Mouse (Mus musculus) hindbrain, embryonic 10.5 days (tissue): ENCODE data around the gene Arf3. TPM values are rescaled to one million over a fixed set of nuclear protein-coding genes. Genes with fewer than 3 reads are reported as not detected.
A peak's percentile ranks its signal among the peaks of the same experiment; 100 is the strongest.
"Not testable (repeated sequence)": the region's sequence is repeated elsewhere in the genome, so short reads cannot be mapped to it uniquely, and the experiment has no call there.

Experiments
- DNase-seq: peaks from one replicate; pipeline ENCODE4 v3.0.0-alpha.2; 2017; ENCODE audit warnings: low spot score
- H3K27ac ChIP-seq: fragments of 300-500 bp; sonication (generic); 2 replicates; pipeline ENCODE4 v1.5.1; 2016; ENCODE audit warnings: mild to moderate bottlenecking, moderate library complexity
- H3K27me3 ChIP-seq: fragments of 300-500 bp; sonication (generic); 2 replicates; pipeline ENCODE4 v1.6.1; 2016; ENCODE audit warnings: mild to moderate bottlenecking; ENCODE audit not compliant: poor library complexity, insufficient read depth, severe bottlenecking
- H3K36me3 ChIP-seq: fragments of 300-500 bp; sonication (generic); 2 replicates; pipeline ENCODE4 v1.6.1; 2016; ENCODE audit warnings: mild to moderate bottlenecking, moderate library complexity
- H3K4me1 ChIP-seq: fragments of 300-500 bp; sonication (generic); replicated peaks from 2 replicates; pipeline ENCODE4 v1.6.1; 2016; ENCODE audit warnings: mild to moderate bottlenecking
- H3K4me3 ChIP-seq: fragments of 300-500 bp; sonication (generic); 2 replicates; pipeline ENCODE4 v1.5.1; 2016; ENCODE audit warnings: mild to moderate bottlenecking, moderate library complexity
- H3K9me3 ChIP-seq: fragments of 300-500 bp; sonication (generic); 2 replicates; pipeline ENCODE4 v1.6.1; 2016; ENCODE audit warnings: mild to moderate bottlenecking, moderate library complexity
- WGBS: fragments of 180-500 bp; shearing (Covaris S2); methylation state at CpG from one replicate; pipeline ENCODE4 v1.1.7; 2016; 5-methylcytosine and 5-hydroxymethylcytosine counted together
- polyA plus RNA-seq: library from polyadenylated mRNA; unstranded; fragments of >200 nt; fragmentation: Nextera tagmentation; extraction: Ambion mirVana; gene quantifications from 2 replicates; pipeline ENCODE4 v1.2.1, GENCODE M21; 2016

Arf3 gene
- 42.6 and 45.1 TPM in 2 replicates for polyA plus RNA-seq

DNA sequence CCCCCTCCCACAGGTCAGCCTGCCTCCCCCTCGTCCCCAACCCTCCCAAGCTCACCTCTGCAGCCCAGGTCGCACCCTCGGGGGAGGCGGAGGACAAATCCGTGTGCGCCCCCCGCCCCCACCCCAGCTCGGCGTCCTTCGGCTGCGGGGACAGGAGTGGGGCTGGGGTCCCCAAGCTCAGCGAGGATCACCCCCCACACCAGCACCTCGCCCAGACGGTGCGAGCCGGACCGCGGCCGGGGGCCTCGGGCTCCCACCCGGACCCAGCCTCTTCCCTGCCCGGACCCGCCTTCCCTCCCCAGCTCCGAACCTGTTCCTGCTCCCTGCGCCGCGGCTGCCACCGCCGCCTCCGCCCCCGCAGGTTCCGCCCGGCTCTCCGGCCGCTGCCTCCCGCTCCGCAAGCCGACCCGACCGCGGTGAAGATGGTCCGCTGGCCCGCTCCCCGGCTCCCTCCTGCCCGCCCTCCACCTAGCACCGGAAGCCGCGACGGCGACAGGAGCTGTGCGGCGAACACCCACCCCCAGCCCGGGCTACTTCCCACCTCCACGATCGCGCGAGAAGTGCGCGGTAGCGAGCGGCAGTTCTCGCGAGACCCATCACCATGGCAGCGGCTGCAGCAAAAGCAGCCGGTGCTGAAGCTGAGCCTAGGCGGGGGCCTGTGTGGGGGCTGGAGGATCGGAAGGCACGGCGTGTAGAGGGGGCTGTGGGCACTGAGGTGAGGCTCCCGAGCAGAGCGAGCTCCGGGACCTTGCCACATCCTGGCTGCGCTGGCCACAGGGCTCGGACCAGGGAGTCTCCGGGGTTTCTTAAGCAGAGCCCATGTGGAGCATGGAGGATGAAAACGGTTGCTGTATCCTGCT, at the start of gene Arf3:
Gene Arf3 (minus strand): TSS at position 545 of the 860 bp plus-strand sequence.
- peak within 1 kb of the TSS; percentile 94 for H3K27ac ChIP-seq
- H3K9me3 ChIP-seq = no peaks in the 10 kb centered on the region
- H3K4me3 ChIP-seq = peak within 1 kb of the TSS; percentile 99
- under 1% methylated on average over 76 of the region's 76 CpGs for WGBS
- peaks cover 38% of the 10 kb centered on the region for H3K27me3 ChIP-seq
- H3K4me1 ChIP-seq = peaks cover 28% of the 10 kb centered on the region
- DNase-seq = peak; percentile 97
- H3K36me3 ChIP-seq = peaks cover 36% of the 10 kb centered on the region

DNA sequence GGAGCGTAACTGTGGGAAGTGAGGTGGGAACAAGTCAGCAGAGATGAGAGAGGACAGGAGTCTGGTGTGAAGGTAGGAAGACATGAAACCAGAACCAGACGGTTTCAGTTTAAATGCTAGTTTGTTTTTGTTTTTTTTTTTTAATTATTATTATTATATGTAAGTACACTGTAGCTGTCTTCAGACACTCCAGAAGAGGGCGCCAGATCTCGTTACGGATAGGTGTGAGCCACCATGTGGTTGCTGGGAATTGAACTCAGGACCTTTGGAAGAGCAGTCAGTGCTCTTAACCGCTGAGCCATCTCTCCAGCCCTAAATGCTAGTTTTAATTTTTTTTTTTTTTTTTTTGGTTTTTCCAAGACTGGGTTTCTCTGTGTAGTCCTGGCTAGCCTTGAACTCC, 47.2 kb upstream of the Arf3 start:
- Histone ChIP-seq H3K27me3 (peaks cover 60% of the 10 kb centered on the region), H3K36me3 (peaks cover 38% of the 10 kb centered on the region), H3K4me1 (peaks cover 45% of the 10 kb centered on the region)
- H3K9me3 ChIP-seq, DNase-seq, H3K4me3 ChIP-seq, H3K27ac ChIP-seq: not testable (repeated sequence)
- 77% methylated on average over 6 of the region's 6 CpGs for WGBS

DNA sequence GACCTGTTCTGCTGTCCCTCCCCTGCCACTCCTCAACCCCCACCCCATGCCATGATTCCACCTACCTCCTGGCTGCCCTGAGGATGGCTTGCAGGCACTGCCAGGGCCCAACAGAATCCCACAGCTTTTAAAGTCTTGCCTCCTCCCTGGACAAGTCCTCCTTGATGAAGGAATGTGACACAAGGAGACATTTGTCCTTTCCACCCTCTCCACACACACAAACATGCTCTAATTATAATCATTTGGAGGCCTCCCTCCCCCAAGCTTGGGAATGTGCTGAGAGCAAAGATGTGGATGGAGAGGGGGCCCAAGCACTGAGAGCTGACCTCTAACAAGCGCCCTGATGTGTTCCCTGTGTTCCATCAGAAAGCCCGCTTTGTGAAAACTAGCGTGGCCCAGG, 46.4 kb upstream of the Arf3 start, which contains the start of gene Ddn:
Gene Ddn (minus strand): TSS at position 101 of the 400 bp plus-strand sequence.
- no peak for DNase-seq
- Histone ChIP-seq H3K27ac (no peak within 1 kb of the TSS), H3K9me3 (no peaks in the 10 kb centered on the region), H3K4me3 (peak within 1 kb of the TSS; percentile 54), H3K36me3 (peaks cover 32% of the 10 kb centered on the region), H3K27me3 (peaks cover 69% of the 10 kb centered on the region), H3K4me1 (peaks cover 50% of the 10 kb centered on the region)
- WGBS = 36% methylated on average over 3 of the region's 3 CpGs

DNA sequence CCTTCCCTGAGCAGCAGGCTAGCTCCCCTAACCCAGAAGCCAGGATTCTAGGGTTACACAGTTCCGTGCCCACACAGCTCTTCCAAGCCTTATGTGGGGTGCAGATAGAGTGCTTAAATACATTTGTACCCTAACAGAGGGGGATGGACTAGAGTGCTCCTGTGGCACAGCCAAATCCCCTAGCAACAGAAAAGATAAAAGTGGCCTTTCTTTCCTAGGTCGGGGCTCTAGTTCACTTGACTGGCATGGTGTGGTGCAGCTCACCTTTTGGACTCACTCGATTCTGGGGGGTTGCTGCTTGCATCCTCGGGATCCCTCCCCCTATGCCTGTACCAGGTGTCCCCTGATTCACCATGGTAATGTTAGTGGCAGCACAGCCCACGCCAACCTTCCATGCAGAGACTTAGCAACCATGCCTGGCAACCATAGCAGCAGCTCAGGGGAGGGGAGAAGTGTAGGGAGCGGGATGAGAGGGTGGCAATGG, 45.7 kb upstream of the Arf3 start:
- no peaks in the 10 kb centered on the region for H3K9me3 ChIP-seq
- H3K27ac ChIP-seq = no peak overlapping the region
- 8% methylated on average over 6 of the region's 6 CpGs for WGBS
- peaks cover 76% of the 10 kb centered on the region for H3K27me3 ChIP-seq
- H3K4me3 ChIP-seq = peak overlapping the region; percentile 54
- DNase-seq = no peak
- H3K4me1 ChIP-seq = peaks cover 50% of the 10 kb centered on the region
- H3K36me3 ChIP-seq = peaks cover 25% of the 10 kb centered on the region

DNA sequence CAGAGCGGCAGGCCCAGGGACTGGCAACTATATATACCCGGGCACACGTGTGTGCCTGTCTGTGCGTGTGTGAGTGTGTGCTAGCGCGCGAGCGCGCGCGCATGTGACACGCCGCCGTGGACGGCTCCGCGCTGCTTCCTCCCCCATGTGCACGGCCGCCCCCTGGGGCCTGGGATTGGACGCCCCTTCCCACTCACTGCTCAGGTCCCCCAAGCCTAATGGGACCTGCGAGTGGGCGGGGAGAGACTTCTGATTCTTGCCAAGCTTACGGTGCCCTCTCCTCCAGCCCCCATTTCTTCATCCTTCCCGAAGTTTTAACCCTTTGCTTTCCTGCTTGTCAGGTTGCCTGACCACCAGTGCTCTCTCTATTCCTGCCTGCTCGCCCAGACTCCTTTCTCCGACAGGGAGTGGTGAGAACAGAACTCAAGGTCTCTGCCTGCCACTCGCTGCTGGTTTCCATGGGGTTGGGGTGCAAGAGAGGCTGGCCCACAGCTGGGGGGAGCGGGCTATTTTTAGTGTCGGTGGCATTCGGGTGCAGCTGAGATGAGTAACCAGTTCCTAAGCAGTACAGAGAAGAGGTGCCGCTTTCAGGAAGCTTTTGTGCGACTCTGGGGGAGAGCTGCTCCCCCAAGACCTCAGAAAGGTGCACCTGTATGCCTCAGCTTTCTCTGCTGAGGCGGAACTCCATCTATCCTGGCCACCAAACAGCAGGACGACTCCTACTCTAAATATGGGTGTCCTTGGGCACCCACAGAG, 45.1 kb upstream of the Arf3 start:
- WGBS = under 1% methylated on average over 34 of the region's 34 CpGs
- H3K4me1 ChIP-seq = peaks cover 56% of the 10 kb centered on the region
- H3K27ac ChIP-seq = peak overlapping the region; percentile 81
- H3K4me3 ChIP-seq = peak overlapping the region; percentile 54
- peak; percentile 51 for DNase-seq
- peaks cover 82% of the 10 kb centered on the region for H3K27me3 ChIP-seq
- no peaks in the 10 kb centered on the region for H3K9me3 ChIP-seq
- H3K36me3 ChIP-seq = peaks cover 19% of the 10 kb centered on the region

DNA sequence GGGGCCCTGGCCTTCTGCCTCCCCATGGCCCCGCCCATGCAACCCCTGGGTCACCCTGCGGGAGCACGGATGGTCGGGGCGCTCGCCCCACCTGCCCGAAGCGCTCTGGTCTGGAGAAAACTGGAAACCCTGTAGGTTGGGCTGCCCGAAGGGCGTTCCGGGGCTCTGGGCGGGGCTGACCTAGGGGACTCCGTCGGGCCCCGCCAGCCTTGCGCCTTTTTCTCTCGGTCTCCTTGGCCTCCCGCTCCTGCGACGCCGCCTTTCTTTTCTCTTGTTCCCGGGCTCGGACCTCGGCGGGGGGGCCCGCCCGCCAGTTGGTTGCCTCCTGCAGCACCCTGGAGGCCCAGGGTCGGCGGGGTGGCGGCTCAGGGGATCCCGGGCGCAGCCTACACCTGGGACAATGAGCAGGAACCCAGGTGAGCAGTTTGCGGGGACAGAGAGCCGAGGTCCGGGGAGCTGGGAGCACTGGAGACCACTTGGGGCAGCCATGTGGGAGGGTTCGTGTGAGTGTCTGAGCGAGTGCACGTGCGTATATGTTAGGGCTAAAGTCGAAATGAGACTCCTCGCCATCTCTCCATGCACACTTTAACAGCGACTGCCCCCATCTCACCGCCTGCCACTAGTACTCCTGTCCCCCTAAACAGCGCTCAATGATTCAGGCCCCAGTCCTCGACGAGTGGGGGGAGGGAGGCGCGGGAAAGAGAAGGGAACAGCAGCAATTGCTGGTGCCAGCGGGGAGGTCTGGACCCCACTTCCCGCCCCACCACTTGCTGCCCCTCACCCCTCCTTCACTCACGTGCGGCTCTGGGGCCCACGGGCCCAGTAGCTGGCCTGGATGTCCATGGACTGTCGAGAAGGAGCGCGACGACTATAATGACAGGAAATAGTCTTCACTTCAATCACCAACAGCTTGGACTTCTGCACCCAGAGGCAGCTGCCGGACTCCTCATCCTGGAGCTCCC, 44.1 kb upstream of the Arf3 start:
- peak; percentile 50 for DNase-seq
- Histone ChIP-seq H3K4me3 (peak overlapping the region; percentile 54), H3K27ac (peak overlapping the region; percentile 81), H3K9me3 (no peaks in the 10 kb centered on the region), H3K27me3 (peaks cover 92% of the 10 kb centered on the region), H3K36me3 (peaks cover 11% of the 10 kb centered on the region), H3K4me1 (peaks cover 59% of the 10 kb centered on the region)
- WGBS = under 1% methylated on average over 58 of the region's 58 CpGs

DNA sequence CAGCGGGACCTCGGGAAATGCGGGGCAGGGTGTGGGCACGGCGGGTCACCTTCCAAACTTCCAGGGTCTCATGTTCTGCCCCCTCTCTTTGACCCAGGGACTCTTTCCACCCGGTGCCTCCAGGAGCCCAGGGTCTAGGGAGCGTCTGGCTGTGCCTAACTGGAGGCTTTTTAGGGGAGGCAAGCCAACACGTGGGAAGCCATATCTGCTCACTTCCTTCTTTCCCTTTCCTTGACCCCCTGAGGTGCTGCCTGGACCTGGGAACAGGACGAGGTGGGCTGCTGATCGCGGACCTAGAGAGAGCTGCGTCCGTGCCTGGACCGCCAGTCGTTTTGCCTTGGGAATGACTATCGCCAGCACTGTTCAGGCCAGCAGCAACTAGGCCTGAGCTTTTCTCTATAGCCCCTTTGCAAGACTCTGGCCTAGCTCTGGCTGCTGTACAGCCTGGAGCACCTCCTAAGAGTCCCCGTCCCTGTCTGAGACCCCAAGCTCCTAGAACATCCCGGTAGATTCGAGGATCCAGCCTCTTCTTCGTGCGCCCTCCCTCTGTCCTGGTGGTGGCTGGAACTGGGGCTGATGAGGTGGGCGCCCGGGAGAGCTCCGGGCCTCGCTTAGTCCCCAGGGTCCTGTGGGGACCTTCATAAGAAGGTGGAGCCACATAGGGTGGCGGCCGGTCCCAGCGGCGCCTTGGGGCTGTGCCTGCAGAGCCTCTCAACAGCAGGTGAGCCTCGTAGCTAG, 43.2 kb upstream of the Arf3 start:
- Histone ChIP-seq H3K27me3 (peaks cover 100% of the 10 kb centered on the region), H3K36me3 (peaks cover 4% of the 10 kb centered on the region), H3K9me3 (no peaks in the 10 kb centered on the region), H3K4me1 (peaks cover 59% of the 10 kb centered on the region), H3K4me3 (peak overlapping the region; percentile 54), H3K27ac (peak overlapping the region; percentile 81)
- 2% methylated on average over 30 of the region's 30 CpGs for WGBS
- peak; percentile 47 for DNase-seq

DNA sequence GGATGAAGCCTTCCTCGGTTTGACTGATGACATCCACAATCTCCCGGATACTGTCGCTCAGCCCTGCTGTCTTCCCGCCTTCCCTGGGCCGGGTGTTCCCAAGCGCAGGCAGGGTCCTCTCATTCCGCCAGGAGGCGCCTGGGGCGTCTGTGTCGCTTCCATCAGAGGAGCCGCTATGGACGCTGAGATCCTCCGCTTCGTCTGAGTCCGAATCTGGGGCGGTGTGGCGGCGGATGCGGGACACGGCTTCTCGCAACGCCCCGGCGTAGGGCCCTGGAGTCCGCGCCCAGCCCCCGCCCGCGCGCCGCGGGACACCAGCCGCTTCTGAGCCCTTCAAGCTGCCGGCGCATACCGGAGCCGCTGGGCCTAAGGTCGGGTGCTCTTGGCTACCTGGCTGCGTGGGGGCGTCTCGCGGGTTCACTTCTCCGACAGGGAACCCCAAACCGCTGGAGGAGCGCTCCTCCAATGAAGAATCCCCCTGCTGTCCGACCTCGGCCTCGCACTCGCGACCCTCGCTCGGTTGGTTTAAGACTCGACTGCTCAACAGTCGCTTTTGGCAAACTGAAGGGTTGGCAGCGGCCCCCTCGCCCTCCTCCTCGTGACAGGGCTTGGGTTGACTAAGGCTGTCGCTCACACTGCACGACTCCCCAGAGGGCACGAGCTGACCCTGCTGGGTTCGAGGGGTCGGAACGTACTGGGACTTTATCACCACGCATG, 42.5 kb upstream of the Arf3 start:
- Histone ChIP-seq H3K4me1 (peaks cover 59% of the 10 kb centered on the region), H3K27me3 (peaks cover 100% of the 10 kb centered on the region), H3K4me3 (peak overlapping the region; percentile 54), H3K9me3 (no peaks in the 10 kb centered on the region), H3K36me3 (no peaks in the 10 kb centered on the region), H3K27ac (peak overlapping the region; percentile 81)
- peak; percentile 81 for DNase-seq
- WGBS = under 1% methylated on average over 64 of the region's 64 CpGs

DNA sequence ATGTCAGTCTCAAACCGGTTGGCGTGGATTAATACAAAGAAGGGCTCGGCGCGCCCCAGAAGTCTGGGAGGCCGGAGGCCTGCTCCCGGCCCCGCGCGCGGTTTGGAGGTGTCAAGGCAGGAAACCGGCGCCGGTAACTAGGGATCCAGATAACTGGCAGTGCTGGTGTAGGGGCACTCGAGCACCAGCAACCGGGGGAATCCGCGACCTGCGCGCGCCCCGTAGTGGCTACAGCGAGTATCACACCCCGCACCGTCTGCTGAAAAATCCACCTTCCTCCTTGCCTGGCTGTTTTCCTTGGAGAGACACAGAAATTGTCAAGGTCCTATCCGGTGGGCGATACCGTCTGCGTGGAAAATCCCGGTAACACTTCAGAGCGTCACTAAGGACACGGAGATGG, 41.0 kb upstream of the Arf3 start:
- no peaks in the 10 kb centered on the region for H3K9me3 ChIP-seq
- DNase-seq = peak; percentile 88
- under 1% methylated on average over 32 of the region's 32 CpGs for WGBS
- peaks cover 63% of the 10 kb centered on the region for H3K4me1 ChIP-seq
- H3K27ac ChIP-seq = no peak overlapping the region
- H3K27me3 ChIP-seq = peaks cover 100% of the 10 kb centered on the region
- H3K4me3 ChIP-seq = no peak overlapping the region
- H3K36me3 ChIP-seq = no peaks in the 10 kb centered on the region

DNA sequence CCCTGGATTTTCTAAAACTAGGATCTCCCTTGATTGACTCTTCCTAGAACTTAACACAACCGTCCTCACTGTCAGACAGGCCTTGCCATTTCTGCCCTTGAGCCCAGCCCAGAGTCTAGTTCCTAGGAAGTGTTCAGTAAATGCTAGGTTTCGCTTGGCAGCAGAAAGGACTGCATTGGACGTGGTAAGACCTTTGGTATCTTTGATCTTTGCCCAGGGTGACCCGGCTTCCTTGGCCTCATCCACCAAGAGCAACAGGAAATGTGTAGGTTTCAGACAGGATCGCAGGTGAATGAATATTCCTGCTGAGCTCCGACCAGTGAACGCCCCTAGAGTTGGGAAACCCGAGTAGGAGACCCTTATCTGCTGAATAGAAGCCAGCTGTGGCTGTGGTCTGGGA, 39.9 kb upstream of the Arf3 start:
- peaks cover 100% of the 10 kb centered on the region for H3K27me3 ChIP-seq
- H3K4me3 ChIP-seq = no peak overlapping the region
- 2% methylated on average over 8 of the region's 8 CpGs for WGBS
- peak; percentile 28 for DNase-seq
- H3K36me3 ChIP-seq = no peaks in the 10 kb centered on the region
- peaks cover 64% of the 10 kb centered on the region for H3K4me1 ChIP-seq
- H3K27ac ChIP-seq = no peak overlapping the region
- no peaks in the 10 kb centered on the region for H3K9me3 ChIP-seq

DNA sequence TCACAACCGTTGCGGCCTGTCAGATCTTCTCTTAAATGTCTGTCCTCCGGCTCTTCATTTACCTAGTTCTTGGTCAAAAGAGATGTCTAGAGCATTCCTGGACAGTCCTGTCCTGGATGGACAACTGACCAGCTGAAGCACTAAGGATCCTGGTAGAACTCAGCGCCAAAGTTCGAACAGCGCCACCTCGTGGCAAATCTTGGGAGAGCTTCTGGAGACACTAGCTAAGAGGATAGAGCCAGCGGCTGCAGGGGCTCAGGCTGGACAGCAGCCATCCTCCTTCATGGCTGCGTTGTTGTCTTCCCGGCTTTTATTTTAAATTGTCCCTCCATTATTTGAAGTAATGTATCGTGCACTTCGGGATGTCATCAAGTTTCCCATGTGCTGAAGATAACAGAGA, 36.4 kb upstream of the Arf3 start:
- Histone ChIP-seq H3K27ac (no peak overlapping the region), H3K4me3 (no peak overlapping the region), H3K4me1 (peaks cover 64% of the 10 kb centered on the region), H3K36me3 (no peaks in the 10 kb centered on the region), H3K9me3 (no peaks in the 10 kb centered on the region), H3K27me3 (peaks cover 100% of the 10 kb centered on the region)
- WGBS = 12% methylated on average over 12 of the region's 12 CpGs
- DNase-seq = peak; percentile 92
